Mouse (Mus musculus): ENCODE results near the gene Nemp1.

GRCm38 (mm10) chr10:127704766-127705220 lies 38.1 kb downstream of the Nemp1 start, which contains the start of gene Myo1a:
- no peak for TF ChIP-seq EP300 (IDR thresholded peaks at IDR 0.05; ENCODE audit: low read depth)
- 0 out of 2 replicates have a peak, but pooled peaks have one; percentile 9 for TF ChIP-seq CTCF (IDR thresholded peaks at IDR 0.05; ENCODE audit: low read depth)

Data from liver, postnatal 0 days (tissue).